Mouse (Mus musculus): ENCODE data around the gene Srsf2. TPM values are rescaled to one million over a fixed set of nuclear protein-coding genes. Genes with fewer than 3 reads are reported as not detected.
A peak's percentile ranks its signal among the peaks of the same experiment; 100 is the strongest.
"Not testable (repeated sequence)": the region's sequence is repeated elsewhere in the genome, so short reads cannot be mapped to it uniquely, and the experiment has no call there.

The Srsf2 gene
- polyA plus RNA-seq, 1 experiment: 448 TPM

- DNase-seq: no peak
- H3K4me1 ChIP-seq (ENCODE audit: control insufficient read depth, insufficient read depth, low read length): peaks cover 7% of the 10 kb centered on the region; the same call in 1 of the 2 replicates
- TF ChIP-seq CTCF (IDR thresholded peaks at IDR 0.05; ENCODE audit: insufficient read depth, low read length) (no peak), POLR2A (IDR thresholded peaks at IDR 0.05; ENCODE audit: borderline replicate concordance, extremely low read depth, low read depth, low read length) (no peak)
- 65% methylated on average over 12 of the region's 12 CpGs for WGBS
- H3K4me3 ChIP-seq (replicated peaks; ENCODE audit: extremely low read depth, low read depth, low read length): no peak overlapping the region
Observed at GRCm38 (mm10) chr11:116857183-116857850, 4.4 kb upstream of the Srsf2 start.

- Histone ChIP-seq H3K4me3 (replicated peaks; ENCODE audit: extremely low read depth, low read depth, low read length) (peak overlapping the region; percentile 86), H3K4me1 (ENCODE audit: control insufficient read depth, insufficient read depth, low read length) (peaks cover 7% of the 10 kb centered on the region)
- TF ChIP-seq CTCF (IDR thresholded peaks at IDR 0.05; ENCODE audit: insufficient read depth, low read length) (no peak), POLR2A (IDR thresholded peaks at IDR 0.05; ENCODE audit: borderline replicate concordance, extremely low read depth, low read depth, low read length) (no peak)
- DNase-seq: no peak
- WGBS: 13% methylated on average over 10 of the region's 10 CpGs
Observed at GRCm38 (mm10) chr11:116854279-116854678, 1.4 kb upstream of the Srsf2 start.

GRCm38 (mm10) chr11:116853512-116853928 is 626 bp upstream of the Srsf2 start:
- Histone ChIP-seq H3K4me3 (replicated peaks; ENCODE audit: extremely low read depth, low read depth, low read length) (peak overlapping the region; percentile 86), H3K4me1 (ENCODE audit: control insufficient read depth, insufficient read depth, low read length) (peaks cover 7% of the 10 kb centered on the region)
- TF ChIP-seq CTCF (IDR thresholded peaks at IDR 0.05; ENCODE audit: insufficient read depth, low read length): no peak
- peak; percentile 90 for TF ChIP-seq POLR2A (IDR thresholded peaks at IDR 0.05; ENCODE audit: borderline replicate concordance, extremely low read depth, low read depth, low read length)
- under 1% methylated on average over 36 of the region's 36 CpGs for WGBS
- peak; percentile 99 for DNase-seq

GRCm38 (mm10) chr11:116852291-116852890 is 503 bp downstream of the Srsf2 start, which contains the start of gene Mfsd11:
Gene Mfsd11 (plus strand): TSS chr11:116852440.
- under 1% methylated on average over 91 of the region's 91 CpGs for WGBS
- peak; percentile 82 for DNase-seq
- Histone ChIP-seq H3K4me3 (replicated peaks; ENCODE audit: extremely low read depth, low read depth, low read length) (peak within 1 kb of the TSS; percentile 86), H3K4me1 (ENCODE audit: control insufficient read depth, insufficient read depth, low read length) (peaks cover 7% of the 10 kb centered on the region)
- TF ChIP-seq POLR2A (IDR thresholded peaks at IDR 0.05; ENCODE audit: borderline replicate concordance, extremely low read depth, low read depth, low read length) (0 out of 2 replicates have a peak, but pooled peaks have one; percentile 30), CTCF (IDR thresholded peaks at IDR 0.05; ENCODE audit: insufficient read depth, low read length) (no peak)

GRCm38 (mm10) chr11:116851576-116852290 is 1.2 kb downstream of the Srsf2 start:
- peaks cover 7% of the 10 kb centered on the region for H3K4me1 ChIP-seq (ENCODE audit: control insufficient read depth, insufficient read depth, low read length)
- no peak for DNase-seq
- no peak; the same call in 1 of the 2 replicates for TF ChIP-seq POLR2A (IDR thresholded peaks at IDR 0.05; ENCODE audit: borderline replicate concordance, extremely low read depth, low read depth, low read length)
- no peak for TF ChIP-seq CTCF (IDR thresholded peaks at IDR 0.05; ENCODE audit: insufficient read depth, low read length)
- under 1% methylated on average over 29 of the region's 29 CpGs for WGBS
- H3K4me3 ChIP-seq (replicated peaks; ENCODE audit: extremely low read depth, low read depth, low read length): peak overlapping the region; percentile 82

- 18% methylated on average over 6 of the region's 6 CpGs for WGBS
- DNase-seq: no peak
Observed at GRCm38 (mm10) chr11:116850833-116851477, 1.9 kb downstream of the Srsf2 start.

GRCm38 (mm10) chr11:116850085-116850484 is 2.8 kb downstream of the Srsf2 start:
- H3K4me3 ChIP-seq (replicated peaks; ENCODE audit: extremely low read depth, low read depth, low read length): no peak overlapping the region
- DNase-seq: no peak
- TF ChIP-seq CTCF (IDR thresholded peaks at IDR 0.05; ENCODE audit: insufficient read depth, low read length): no peak
- TF ChIP-seq POLR2A (IDR thresholded peaks at IDR 0.05; ENCODE audit: borderline replicate concordance, extremely low read depth, low read depth, low read length): no peak
- 12% methylated on average over 4 of the region's 4 CpGs for WGBS
- H3K4me1 ChIP-seq (ENCODE audit: control insufficient read depth, insufficient read depth, low read length): peaks cover 7% of the 10 kb centered on the region

More at GRCm38 (mm10) chr11:116850833-116851477, 1.9 kb downstream of the Srsf2 start:
- TF ChIP-seq POLR2A (IDR thresholded peaks at IDR 0.05; ENCODE audit: borderline replicate concordance, extremely low read depth, low read depth, low read length) (no peak), CTCF (IDR thresholded peaks at IDR 0.05; ENCODE audit: insufficient read depth, low read length) (no peak)
- Histone ChIP-seq H3K4me1 (ENCODE audit: control insufficient read depth, insufficient read depth, low read length) (peaks cover 7% of the 10 kb centered on the region), H3K4me3 (replicated peaks; ENCODE audit: extremely low read depth, low read depth, low read length) (peak overlapping the region; percentile 82)

- Histone ChIP-seq H3K4me1 (ENCODE audit: control insufficient read depth, insufficient read depth, low read length) (peaks cover 5% of the 10 kb centered on the region), H3K4me3 (replicated peaks; ENCODE audit: extremely low read depth, low read depth, low read length) (no peak overlapping the region)
- DNase-seq: no peak
- TF ChIP-seq POLR2A (IDR thresholded peaks at IDR 0.05; ENCODE audit: borderline replicate concordance, extremely low read depth, low read depth, low read length) (no peak), CTCF (IDR thresholded peaks at IDR 0.05; ENCODE audit: insufficient read depth, low read length) (no peak)
Observed at GRCm38 (mm10) chr11:116849587-116849986, 3.3 kb downstream of the Srsf2 start.

GRCm38 (mm10) chr11:116848877-116849178 is 4.1 kb downstream of the Srsf2 start:
- not testable (repeated sequence) for H3K4me1 ChIP-seq (ENCODE audit: control insufficient read depth, insufficient read depth, low read length); H3K4me3 ChIP-seq (replicated peaks; ENCODE audit: extremely low read depth, low read depth, low read length); DNase-seq
- WGBS: 68% methylated on average over 2 of the region's 2 CpGs

All from lung, adult 2 months (tissue).